32 mouse cellular contexts compared by ENCODE assay signal in the genomic region with DNA sequence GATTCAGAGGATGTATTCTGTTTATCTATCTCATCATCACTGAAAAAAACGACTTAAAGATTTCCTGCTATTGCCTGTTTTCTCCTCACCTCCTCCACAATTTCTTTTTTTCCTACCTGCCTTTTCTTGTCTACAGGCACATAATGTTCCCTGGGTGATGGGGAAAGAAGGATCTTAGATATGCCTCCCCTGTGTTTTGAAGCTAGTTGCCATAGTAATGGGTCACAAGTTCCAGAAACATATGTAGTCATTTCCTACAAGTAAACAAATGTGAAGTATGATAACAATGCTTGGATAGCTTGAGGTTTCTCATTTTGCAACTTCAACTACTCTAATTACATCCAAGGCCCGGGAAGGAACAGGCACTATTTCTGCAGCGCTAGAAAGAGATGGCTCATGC. TPM values are rescaled to one million over a fixed set of nuclear protein-coding genes. Genes with fewer than 3 reads are reported as not detected.
DNase-seq lines count a peak whose midpoint lies in the region; ATAC-seq and TF ChIP-seq lines count a peak whose summit lies in the region.
"Had no signal": no experiment of that assay in that cellular context is flagged by ENCODE, and none has a peak within 500 bp of the region (broad histone marks: within the 10 kb centered on the region; RNA-seq: fewer than 3 reads in every experiment).

No protein-coding gene starts in this region.

- no peak for DNase-seq in liver, postnatal 0 days
- DNase-seq in 3T3-L1 (ENCODE audit: low read depth, low spot score): peak; percentile 22
- DNase-seq in midbrain, embryonic 10.5 days (ENCODE audit: low spot score): no peak
- no peak for DNase-seq in adrenal gland, adult 8-10 months
- DNase-seq in gastrocnemius, adult 2 months: no peak
- DNase-seq: adrenal gland, adult 2 months; B cell, adult 2 months; cerebellum, adult 18-20 months; cerebellum, postnatal 10 days; forebrain, postnatal 0 days; gastrocnemius, postnatal 14 days; heart, adult 2 months; heart, postnatal 10 days; kidney, adult 9 months; kidney, postnatal 14 days; midbrain, embryonic 14.5 days; retina, postnatal 1 day; right cerebral cortex, postnatal 14 days had no signal

- no peak overlapping the region for H3K4me3 ChIP-seq in liver, postnatal 0 days (ENCODE audit: low read depth, low read length)
- H3K4me3 ChIP-seq in liver, embryonic 12.5 days: no peak overlapping the region
- H3K4me3 ChIP-seq in bone marrow macrophage, adult 2 months (ENCODE audit: insufficient read depth, low read length): no peak overlapping the region
- H3K4me3 ChIP-seq in macrophage (ENCODE audit: inconsistent target): no peak overlapping the region
- H3K4me3 ChIP-seq in midbrain, embryonic 10.5 days: no peak overlapping the region
- no peak overlapping the region for H3K4me3 ChIP-seq in gastrocnemius, adult 2 months
- H3K4me3 ChIP-seq: forebrain, embryonic 12.5 days; heart, adult 2 months; heart, embryonic 13.5 days; limb, embryonic 13.5 days; lung, embryonic 15.5 days; neural tube, embryonic 15.5 days; stomach, embryonic 15.5 days had no signal

- no peaks in the 10 kb centered on the region for H3K36me3 ChIP-seq in liver, postnatal 0 days (replicated peaks; ENCODE audit: insufficient read depth, low read length)
- H3K36me3 ChIP-seq in liver, embryonic 12.5 days: no peaks in the 10 kb centered on the region
- no peaks in the 10 kb centered on the region for H3K36me3 ChIP-seq in macrophage (ENCODE audit: inconsistent target)
- H3K36me3 ChIP-seq in midbrain, embryonic 10.5 days: no peaks in the 10 kb centered on the region
- H3K36me3 ChIP-seq: forebrain, embryonic 12.5 days; heart, embryonic 13.5 days; limb, embryonic 13.5 days; lung, embryonic 15.5 days; neural tube, embryonic 15.5 days; stomach, embryonic 15.5 days had no signal

- ATAC-seq in liver, postnatal 0 days: no peak
- ATAC-seq in liver, embryonic 12.5 days: no peak
- ATAC-seq: activated CD4-positive, CD25-positive, alpha-beta regulatory T cell, adult 4 months; forebrain, postnatal 0 days; intestine, postnatal 0 days had no signal

- H3K9ac ChIP-seq in liver, postnatal 0 days (replicated peaks): no peak overlapping the region
- no peak overlapping the region for H3K9ac ChIP-seq in liver, embryonic 12.5 days
- H3K9ac ChIP-seq: forebrain, embryonic 12.5 days; forebrain, postnatal 0 days; heart, embryonic 13.5 days; hindbrain, embryonic 14.5 days; limb, embryonic 13.5 days; lung, embryonic 15.5 days; neural tube, embryonic 15.5 days; stomach, embryonic 15.5 days had no signal

- 51% methylated on average over 3 of the region's 3 CpGs for WGBS in liver, postnatal 0 days (ENCODE audit: insufficient replicate concordance)
- WGBS in liver, embryonic 12.5 days (ENCODE audit: insufficient replicate concordance): 54% methylated on average over 3 of the region's 3 CpGs
- WGBS in macrophage (ENCODE audit: missing documents): 16% methylated on average over 3 of the region's 3 CpGs
- WGBS in midbrain, embryonic 10.5 days: 84% methylated on average over 3 of the region's 3 CpGs

- no peaks in the 10 kb centered on the region for H3K27me3 ChIP-seq in liver, postnatal 0 days (ENCODE audit: insufficient read depth, low read length)
- H3K27me3 ChIP-seq in liver, embryonic 12.5 days (replicated peaks): no peaks in the 10 kb centered on the region
- H3K27me3 ChIP-seq in midbrain, embryonic 10.5 days (ENCODE audit: low read depth, poor library complexity, severe bottlenecking): no peaks in the 10 kb centered on the region
- H3K27me3 ChIP-seq: forebrain, embryonic 12.5 days; heart, embryonic 13.5 days; limb, embryonic 13.5 days; lung, embryonic 15.5 days; megakaryocyte, embryonic 14.5 days; neural tube, embryonic 15.5 days; stomach, embryonic 15.5 days had no signal

- 0 out of 2 replicates have a peak, but pooled peaks have one; percentile 17 for TF ChIP-seq EP300 in liver, postnatal 0 days (IDR thresholded peaks at IDR 0.05; ENCODE audit: low read depth)

- intact Hi-C loops in gastrocnemius, adult 2 months (cut with DNase I): no loop called here

- H3K4me2 ChIP-seq in liver, postnatal 0 days (ENCODE audit: low read depth, low read length): no peak overlapping the region
- H3K4me2 ChIP-seq in liver, embryonic 12.5 days: no peak overlapping the region
- H3K4me2 ChIP-seq: forebrain, embryonic 12.5 days; heart, embryonic 13.5 days; hindbrain, embryonic 14.5 days; limb, embryonic 13.5 days; liver, embryonic 11.5 days; lung, embryonic 15.5 days; neural tube, embryonic 15.5 days; stomach, embryonic 15.5 days had no signal

- no peak for TF ChIP-seq CTCF in liver, postnatal 0 days (IDR thresholded peaks at IDR 0.05; ENCODE audit: low read depth)
- no peak for TF ChIP-seq CTCF in bone marrow macrophage, adult 2 months (IDR thresholded peaks at IDR 0.05; ENCODE audit: low read depth, low read length)
- no peak for TF ChIP-seq CTCF in gastrocnemius, adult 2 months (IDR thresholded peaks at IDR 0.05)

- no peaks in the 10 kb centered on the region; the same call in 1 of the 2 replicates for H3K4me1 ChIP-seq in liver, postnatal 0 days (ENCODE audit: insufficient read depth)
- H3K4me1 ChIP-seq in liver, embryonic 12.5 days: 0 out of 2 replicates have a peak, but pooled peaks cover 6% of the 10 kb centered on the region
- H3K4me1 ChIP-seq in bone marrow macrophage, adult 2 months (ENCODE audit: control insufficient read depth, insufficient read depth, low read length): peaks cover 40% of the 10 kb centered on the region
- H3K4me1 ChIP-seq in midbrain, embryonic 10.5 days: no peaks in the 10 kb centered on the region
- H3K4me1 ChIP-seq: forebrain, embryonic 12.5 days; stomach, embryonic 15.5 days had no signal

- TF ChIP-seq POLR2A in bone marrow macrophage, adult 2 months (IDR thresholded peaks at IDR 0.05; ENCODE audit: borderline replicate concordance, low read depth, low read length): no peak

- H3K9me3 ChIP-seq in liver, postnatal 0 days (ENCODE audit: low read length): no peaks in the 10 kb centered on the region
- H3K9me3 ChIP-seq in liver, embryonic 12.5 days (replicated peaks): no peaks in the 10 kb centered on the region
- H3K9me3 ChIP-seq in midbrain, embryonic 10.5 days (replicated peaks): no peaks in the 10 kb centered on the region
- H3K9me3 ChIP-seq: forebrain, embryonic 12.5 days; heart, embryonic 13.5 days; limb, embryonic 13.5 days; lung, embryonic 15.5 days; megakaryocyte, embryonic 14.5 days; neural tube, embryonic 15.5 days; stomach, embryonic 15.5 days had no signal

- peaks cover 57% of the 10 kb centered on the region; the same call in 1 of the 2 replicates for H3K79me2 ChIP-seq in macrophage (ENCODE audit: inconsistent target)

- H3K27ac ChIP-seq in liver, postnatal 0 days (ENCODE audit: low read depth): no peak overlapping the region
- no peak overlapping the region for H3K27ac ChIP-seq in liver, embryonic 12.5 days
- H3K27ac ChIP-seq in bone marrow macrophage, adult 2 months (ENCODE audit: insufficient read depth, low read depth, low read length): peak overlapping the region; percentile 87
- H3K27ac ChIP-seq in macrophage: peak overlapping the region; percentile 85
- no peak overlapping the region for H3K27ac ChIP-seq in midbrain, embryonic 10.5 days (replicated peaks)
- no peak overlapping the region for H3K27ac ChIP-seq in gastrocnemius, adult 2 months
- H3K27ac ChIP-seq: forebrain, embryonic 12.5 days; heart, adult 2 months; heart, embryonic 13.5 days; hindbrain, embryonic 14.5 days; limb, embryonic 13.5 days; lung, embryonic 15.5 days; neural tube, embryonic 15.5 days; stomach, embryonic 15.5 days had no signal

RNA-seq across cellular contexts. Expression of a gene that starts 42.4 kb away (rescaled TPM):
- polyA plus RNA-seq in liver, postnatal 0 days (2015; fragmentation: Nextera tagmentation; extraction: Ambion mirVana): 2.5 and 3.3 TPM in 2 replicates
- 3.3 and 3.7 TPM in 2 replicates for polyA plus RNA-seq in liver, embryonic 12.5 days (2016; fragmentation: Nextera tagmentation; extraction: Ambion mirVana)
- polyA plus RNA-seq in bone marrow macrophage, adult 2 months (2012; ENCODE audit: insufficient read depth, insufficient read length, missing spikeins): 68.5 and 83.1 TPM in 2 replicates
- 1,000 to 10,000 TPM in 5 of 26 experiments, 100 to 1,000 TPM in 21; 395 to 1,989 (median 506) TPM for total RNA-seq in macrophage (2018; cell fraction: chromatin; rRNA removed)
- 10 to 100 TPM; 51.8 to 96.8 (median 59.1) TPM for total RNA-seq in macrophage (2018; cell fraction: cytosol; rRNA removed)
- 1,000 to 10,000 TPM in 2 of 26 experiments, 100 to 1,000 TPM in 24; 205 to 1,816 (median 344) TPM for total RNA-seq in macrophage (2018; cell fraction: nucleus; rRNA removed)
- 37.7 to 54.9 TPM (median 46.3 TPM) in 3 replicates for polyA plus RNA-seq in macrophage (2018)
- 1.9 and 2.1 TPM in 2 replicates for polyA plus RNA-seq in midbrain, embryonic 10.5 days (2016; fragmentation: Nextera tagmentation; extraction: Ambion mirVana)
- total RNA-seq in adrenal gland, adult 8-10 months (2022): 10 to 100 TPM; 22.1 to 47.6 (median 36.8) TPM
- 1 to 10 TPM; 2.6 to 3.0 TPM for total RNA-seq in gastrocnemius, adult 2 months (2021)

Comparison
In these comparisons a context has a peak if more than half of its experiments do, and no peak if none do; other contexts are left out.
1. H3K27ac ChIP-seq: peak in bone marrow macrophage, adult 2 months (single experiment) and macrophage (single experiment); none in liver, postnatal 0 days (single experiment), liver, embryonic 12.5 days (single experiment), midbrain, embryonic 10.5 days (single experiment) and gastrocnemius, adult 2 months (single experiment).